In the genomic region with DNA sequence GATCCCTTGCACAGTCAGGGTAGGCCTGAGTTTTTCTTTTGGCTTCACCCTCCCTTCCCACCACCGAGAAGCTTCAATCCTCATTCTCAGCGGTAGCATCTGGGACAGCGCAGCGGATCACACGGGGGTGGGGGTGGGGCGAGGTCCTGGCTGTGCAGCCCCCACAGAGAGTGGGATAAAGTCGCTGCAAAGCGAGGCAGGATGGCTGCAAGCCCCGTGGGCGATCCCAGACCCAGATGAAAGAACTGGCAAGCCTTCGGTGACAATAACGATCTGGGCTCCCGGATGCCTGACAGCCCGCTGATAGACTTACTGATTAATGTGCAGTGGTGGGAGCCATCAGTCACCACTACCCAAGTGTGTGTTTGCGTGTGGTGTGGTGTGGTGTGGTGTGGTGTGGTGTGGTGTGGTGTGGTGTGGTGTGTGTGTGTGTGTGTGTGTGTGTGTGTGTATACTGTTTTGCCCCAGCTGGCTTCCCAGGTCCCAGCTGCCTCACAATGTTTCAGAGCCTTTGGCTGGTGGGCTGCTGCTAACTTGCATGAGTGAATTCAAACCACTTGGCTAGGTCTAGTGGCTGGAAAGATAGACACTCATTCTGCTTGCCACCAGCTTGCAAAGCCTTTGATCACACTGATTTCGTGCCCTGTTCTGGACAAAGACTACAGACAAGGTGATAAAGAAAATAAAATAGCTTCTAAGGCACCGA, we compare ENCODE assay signal across 9 mouse cellular contexts. TPM values are rescaled to one million over a fixed set of nuclear protein-coding genes. Genes with fewer than 3 reads are reported as not detected.
DNase-seq lines count a peak whose midpoint lies in the region; ATAC-seq and TF ChIP-seq lines count a peak whose summit lies in the region.
"Had no signal": no experiment of that assay in that cellular context is flagged by ENCODE, and none has a peak within 500 bp of the region (broad histone marks: within the 10 kb centered on the region; RNA-seq: fewer than 3 reads in every experiment).

No protein-coding gene starts in this region.

- WGBS in heart, embryonic 14.5 days: 14% methylated on average over 17 of the region's 17 CpGs
- 14% methylated on average over 17 of the region's 17 CpGs for WGBS in hindbrain, embryonic 13.5 days
- 24% methylated on average over 17 of the region's 17 CpGs for WGBS in midbrain, embryonic 10.5 days

- ATAC-seq in heart, embryonic 14.5 days (ENCODE audit: insufficient number of reproducible peaks, insufficient read depth, low FRiP score, low read depth): no peak
- peak; percentile 79 for ATAC-seq in hindbrain, embryonic 13.5 days (ENCODE audit: low FRiP score)

- no peak for DNase-seq in heart, adult 9 months (ENCODE audit: low spot score in 2 of 2)
- peak; percentile 48 for DNase-seq in brain, embryonic 14.5 days (ENCODE audit: low read depth)
- peak; percentile 37 for DNase-seq in midbrain, embryonic 10.5 days (ENCODE audit: low spot score)
- DNase-seq in testis, postnatal 10 days (ENCODE audit: low spot score): no peak
- no peak for DNase-seq in adrenal gland, adult 2 months
- no peak for DNase-seq in adrenal gland, postnatal 10 days
- DNase-seq: heart, postnatal 14 days had no signal

- no peaks in the 10 kb centered on the region for H3K9me3 ChIP-seq in heart, embryonic 14.5 days (ENCODE audit: control insufficient read depth, low read length)
- H3K9me3 ChIP-seq in hindbrain, embryonic 13.5 days: no peaks in the 10 kb centered on the region
- H3K9me3 ChIP-seq in midbrain, embryonic 10.5 days (replicated peaks): no peaks in the 10 kb centered on the region

- H3K4me3 ChIP-seq in heart, embryonic 14.5 days (ENCODE audit: control insufficient read depth in 1 of 2, insufficient read depth in 1 of 2, low read depth in 1 of 2, low read length in 2 of 2): peak overlapping the region; percentile 9 to 19; a peak in 2 of 4 replicates
- peak overlapping the region; percentile 16; the same call in 1 of the 2 replicates for H3K4me3 ChIP-seq in hindbrain, embryonic 13.5 days
- H3K4me3 ChIP-seq in midbrain, embryonic 10.5 days: peak overlapping the region; percentile 35

- no peak for TF ChIP-seq POLR2A in brain, embryonic 14.5 days (IDR thresholded peaks at IDR 0.05; ENCODE audit: borderline replicate concordance, extremely low read depth, insufficient read depth, insufficient read length, poor library complexity, severe bottlenecking)

- no peaks in the 10 kb centered on the region for H3K36me3 ChIP-seq in heart, embryonic 14.5 days (ENCODE audit: control insufficient read depth, insufficient read depth, low read length)
- H3K36me3 ChIP-seq in hindbrain, embryonic 13.5 days: no peaks in the 10 kb centered on the region
- no peaks in the 10 kb centered on the region for H3K36me3 ChIP-seq in midbrain, embryonic 10.5 days

- H3K27ac ChIP-seq in heart, embryonic 14.5 days (replicated peaks in 1 of 2; ENCODE audit: control insufficient read depth in 1 of 2, insufficient read depth in 1 of 2, low read depth in 2 of 2, low read length in 2 of 2): no peak overlapping the region
- H3K27ac ChIP-seq in hindbrain, embryonic 13.5 days: no peak overlapping the region
- peak overlapping the region; percentile 85 for H3K27ac ChIP-seq in midbrain, embryonic 10.5 days (replicated peaks)

- H3K4me2 ChIP-seq in heart, embryonic 14.5 days (ENCODE audit: low read length): peak overlapping the region; percentile 56
- peak overlapping the region; percentile 49 for H3K4me2 ChIP-seq in hindbrain, embryonic 13.5 days

- peaks cover 10% of the 10 kb centered on the region in 2 experiments; a peak in 2 of 4 replicates for H3K4me1 ChIP-seq in heart, embryonic 14.5 days (ENCODE audit: control insufficient read depth in 2 of 2, insufficient read depth in 2 of 2, low read length in 2 of 2)
- H3K4me1 ChIP-seq in hindbrain, embryonic 13.5 days (replicated peaks): peaks cover 16% of the 10 kb centered on the region
- H3K4me1 ChIP-seq in midbrain, embryonic 10.5 days: peaks cover 46% of the 10 kb centered on the region

- peak overlapping the region; percentile 34; the same call in 1 of the 2 replicates for H3K9ac ChIP-seq in heart, embryonic 14.5 days (ENCODE audit: low read length)
- peak overlapping the region; percentile 63 for H3K9ac ChIP-seq in hindbrain, embryonic 13.5 days

- no peak for TF ChIP-seq CTCF in brain, embryonic 14.5 days (IDR thresholded peaks at IDR 0.05; ENCODE audit: borderline replicate concordance, extremely low read depth, insufficient read depth, insufficient read length)

- H3K27me3 ChIP-seq in heart, embryonic 14.5 days (ENCODE audit: control insufficient read depth, insufficient read depth, low read length): no peaks in the 10 kb centered on the region
- peaks cover 10% of the 10 kb centered on the region; the same call in 1 of the 2 replicates for H3K27me3 ChIP-seq in hindbrain, embryonic 13.5 days
- peaks cover 8% of the 10 kb centered on the region for H3K27me3 ChIP-seq in midbrain, embryonic 10.5 days (ENCODE audit: low read depth, poor library complexity, severe bottlenecking)

RNA-seq across cellular contexts. Expression of a gene that starts 40.4 kb away (rescaled TPM):
- 20.1 and 20.9 TPM in 2 replicates for polyA plus RNA-seq in heart, embryonic 14.5 days (2014; fragmentation: Nextera tagmentation; extraction: Ambion mirVana)
- 2.2 and 4.0 TPM in 2 replicates for polyA plus RNA-seq in brain, embryonic 14.5 days (2012; rRNA removed)
- polyA plus RNA-seq in hindbrain, embryonic 13.5 days (2015; fragmentation: Nextera tagmentation; extraction: Ambion mirVana): 3.0 and 3.4 TPM in 2 replicates
- 1.8 and 1.9 TPM in 2 replicates for polyA plus RNA-seq in midbrain, embryonic 10.5 days (2016; fragmentation: Nextera tagmentation; extraction: Ambion mirVana)
- 10 to 100 TPM; 61.4 to 91.7 TPM for total RNA-seq in adrenal gland, adult 2 months (2021)
- polyA plus RNA-seq in adrenal gland, adult 2 months (2012; rRNA removed): 26.4 and 50.5 TPM in 2 replicates
- total RNA-seq in adrenal gland, postnatal 10 days (2021): 10 to 100 TPM; 47.0 to 94.0 TPM

Comparison
In these comparisons a context has a peak if more than half of its experiments do, and no peak if none do; other contexts are left out.
1. DNase-seq: peak in brain, embryonic 14.5 days (single experiment) and midbrain, embryonic 10.5 days (single experiment); none in heart, adult 9 months (0 of 2), testis, postnatal 10 days (single experiment), adrenal gland, adult 2 months (single experiment) and adrenal gland, postnatal 10 days (single experiment).
2. Peak in every context shown above with its lines, with median percentiles within 50 percentile points of each other: H3K4me3 ChIP-seq.